Mouse (Mus musculus) lung, postnatal 10 days (tissue): ENCODE data around the gene Fkbpl.

Source experiments
- DNase-seq: peaks from one replicate; pipeline ENCODE4 v3.0.0; 2021

Fkbpl gene

GRCm38 (mm10) chr17:34648141-34648890, 3.8 kb downstream of the Fkbpl start:
- no peak for DNase-seq

DNA sequence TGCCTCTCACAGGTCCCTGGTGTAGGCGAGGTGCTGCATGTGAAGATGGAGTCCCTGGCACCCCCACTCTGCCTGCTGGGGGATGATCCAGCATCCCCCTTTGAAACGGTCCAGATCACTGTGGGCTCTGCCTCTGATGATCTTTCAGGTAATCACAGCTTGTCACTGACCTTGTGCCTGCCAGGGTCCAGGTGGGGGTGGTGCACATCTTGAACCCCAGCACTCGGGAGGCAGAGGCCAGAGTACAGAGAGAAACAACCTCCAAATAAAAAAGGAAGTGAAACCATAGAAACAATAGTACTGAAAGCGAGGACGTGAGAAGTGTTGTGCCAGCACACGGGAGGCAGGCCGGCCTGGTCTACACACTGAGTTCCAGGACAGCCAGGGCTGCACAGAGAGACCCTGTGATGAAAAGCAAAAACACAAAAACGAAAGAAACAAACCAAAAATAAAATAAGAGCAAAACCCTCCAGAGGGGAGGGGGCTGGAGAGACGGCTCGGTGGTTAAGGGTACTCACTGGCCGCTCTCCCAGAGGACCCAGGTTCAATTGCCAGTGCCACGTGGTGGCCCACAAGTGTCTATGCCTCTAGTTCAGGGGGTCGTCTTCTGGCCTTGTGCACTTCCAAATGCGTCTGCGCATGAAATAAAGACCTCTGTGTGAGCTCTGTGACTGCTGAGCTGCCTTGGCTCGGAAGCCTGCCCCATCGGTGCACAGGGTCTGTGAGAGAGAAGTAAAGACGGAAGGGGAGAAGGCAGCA, 4.7 kb downstream of the Fkbpl start:
- no peak for DNase-seq

DNA sequence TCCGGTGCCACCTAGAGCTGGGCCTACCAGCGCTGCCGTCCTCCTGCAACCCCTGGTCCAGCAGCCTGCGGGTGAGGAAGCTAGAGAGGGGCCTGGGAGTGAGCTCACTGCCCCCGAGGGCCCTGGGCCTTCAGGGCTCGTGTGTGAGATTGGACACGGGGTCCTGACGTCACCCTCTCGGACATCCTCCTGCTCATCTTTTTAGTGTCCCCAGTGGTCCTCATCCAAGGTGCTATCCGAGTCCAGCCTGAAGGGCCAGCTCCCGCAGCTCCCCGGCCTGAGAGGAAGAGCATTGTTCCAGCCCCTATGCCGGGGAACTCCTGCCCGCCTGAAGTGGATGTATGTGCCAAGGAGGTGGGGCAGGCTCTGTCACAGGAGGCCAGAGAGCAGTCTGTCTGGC, 6.2 kb downstream of the Fkbpl start:
- no peak for DNase-seq

DNA sequence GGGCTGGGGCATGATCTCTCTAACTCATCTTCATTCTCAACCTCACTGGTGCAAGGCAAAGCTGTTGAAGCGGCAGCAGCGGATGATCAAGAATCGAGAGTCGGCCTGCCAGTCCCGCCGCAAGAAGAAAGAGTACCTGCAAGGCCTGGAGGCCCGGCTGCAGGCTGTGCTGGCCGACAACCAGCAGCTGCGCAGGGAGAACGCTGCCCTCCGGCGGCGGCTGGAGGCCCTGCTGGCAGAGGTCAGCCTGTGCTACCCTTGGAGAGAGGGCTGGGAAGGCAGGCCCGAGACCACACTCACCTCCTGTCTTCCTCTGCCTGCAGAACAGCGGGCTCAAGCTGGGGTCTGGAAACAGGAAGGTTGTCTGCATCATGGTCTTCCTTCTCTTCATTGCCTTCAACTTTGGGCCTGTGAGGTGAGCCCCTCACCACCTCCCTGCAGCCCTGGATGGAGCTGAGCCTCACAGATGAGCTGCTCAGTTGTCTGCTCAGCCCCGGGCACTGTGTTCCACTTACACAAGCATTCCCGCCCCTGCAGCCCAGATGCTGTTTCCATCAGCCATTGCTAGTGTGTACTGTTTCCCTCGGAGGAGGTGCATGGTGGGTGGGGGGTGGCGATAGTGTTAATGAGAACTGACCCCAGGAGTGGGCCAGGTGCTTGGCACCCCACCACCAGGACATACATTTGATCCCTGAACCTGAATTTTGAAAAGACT, 7.1 kb downstream of the Fkbpl start:
- DNase-seq, result peak; percentile 69

DNA sequence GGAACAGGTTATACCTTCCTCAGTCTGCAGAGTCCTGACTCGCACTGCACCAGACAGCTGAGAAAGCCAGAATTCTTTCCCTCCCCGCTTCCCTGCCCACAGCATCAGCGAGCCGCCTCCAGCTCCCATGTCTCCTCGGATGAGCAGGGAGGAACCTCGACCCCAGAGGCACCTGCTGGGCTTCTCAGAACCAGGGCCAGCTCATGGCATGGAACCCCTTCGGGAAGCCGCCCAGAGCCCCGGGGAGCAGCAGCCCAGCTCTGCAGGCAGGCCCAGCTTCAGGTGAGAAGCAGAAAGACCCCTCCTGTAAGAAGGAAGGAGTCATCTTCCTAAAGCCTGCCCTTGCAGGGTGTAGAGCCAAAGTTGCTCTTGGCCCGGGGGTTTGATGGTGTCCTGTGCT, 8.0 kb downstream of the Fkbpl start:
- no peak for DNase-seq

GRCm38 (mm10) chr17:34652985-34653384, 8.4 kb downstream of the Fkbpl start:
- DNase-seq, result no peak

DNA sequence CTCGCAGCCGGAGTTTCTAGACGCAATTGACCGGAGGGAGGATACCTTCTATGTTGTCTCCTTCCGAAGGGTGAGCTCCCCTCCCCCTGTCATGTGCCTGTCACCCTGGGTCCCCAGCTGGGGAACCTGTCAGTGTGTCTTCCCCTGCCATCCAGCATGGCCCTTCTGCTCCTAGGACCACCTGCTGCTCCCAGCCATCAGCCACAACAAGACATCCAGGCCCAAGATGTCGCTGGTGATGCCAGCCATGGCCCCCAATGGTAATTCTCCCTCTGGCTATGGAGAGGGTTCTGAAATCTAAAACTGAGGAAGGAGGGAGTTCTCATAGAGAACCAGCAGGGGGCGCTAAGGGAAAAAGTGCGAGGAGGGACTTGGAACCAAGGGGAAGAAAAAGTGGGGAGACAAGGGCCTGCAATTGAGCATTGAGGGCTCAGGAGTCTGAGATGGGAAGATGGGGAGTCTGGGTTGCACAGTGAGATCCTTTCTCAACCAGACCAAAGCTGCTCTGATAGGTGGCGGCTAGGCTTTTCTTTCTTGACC, 9.3 kb downstream of the Fkbpl start:
- peak; percentile 86 for DNase-seq

DNA sequence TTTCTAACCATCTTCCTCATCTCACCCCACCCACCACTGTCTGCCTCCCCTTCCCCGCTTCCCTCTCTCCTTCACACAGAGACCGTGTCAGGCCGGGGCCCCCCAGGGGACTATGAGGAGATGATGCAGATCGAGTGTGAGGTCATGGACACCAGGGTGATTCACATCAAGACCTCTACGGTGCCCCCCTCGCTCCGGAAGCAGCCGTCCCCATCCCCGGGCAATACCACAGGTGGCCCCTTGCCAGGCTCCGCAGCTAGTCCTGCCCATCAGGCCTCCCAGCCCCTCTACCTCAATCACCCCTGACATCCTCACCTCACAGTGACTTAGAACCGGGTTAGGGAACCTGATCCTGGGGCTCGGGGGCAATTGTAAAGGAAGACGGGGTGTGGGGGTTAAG, 9.8 kb downstream of the Fkbpl start:
- DNase-seq, result peak; percentile 50

DNA sequence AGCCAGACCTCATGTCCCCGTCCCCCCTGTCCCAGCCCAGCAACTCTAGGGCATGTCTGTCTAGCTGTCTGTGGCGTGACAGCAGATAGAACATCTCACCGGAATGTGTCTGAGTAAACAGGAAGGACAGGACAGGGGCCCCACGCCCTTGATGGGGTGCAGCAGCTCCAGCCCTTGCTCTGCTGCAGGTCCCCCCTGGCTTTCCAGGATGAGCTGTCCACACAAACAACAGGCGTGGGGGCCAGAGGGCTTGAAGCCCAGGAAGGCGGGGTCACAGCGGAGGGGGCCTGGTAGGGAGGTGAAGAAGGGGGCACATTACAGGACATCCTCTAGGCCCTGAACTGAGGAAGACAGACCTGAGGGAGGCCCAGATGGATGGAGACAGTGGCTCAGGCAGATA, 10.6 kb downstream of the Fkbpl start:
- peak; percentile 87 for DNase-seq

- peak; percentile 95 for DNase-seq
Observed at GRCm38 (mm10) chr17:34655581-34655991, 11.0 kb downstream of the Fkbpl start.

DNA sequence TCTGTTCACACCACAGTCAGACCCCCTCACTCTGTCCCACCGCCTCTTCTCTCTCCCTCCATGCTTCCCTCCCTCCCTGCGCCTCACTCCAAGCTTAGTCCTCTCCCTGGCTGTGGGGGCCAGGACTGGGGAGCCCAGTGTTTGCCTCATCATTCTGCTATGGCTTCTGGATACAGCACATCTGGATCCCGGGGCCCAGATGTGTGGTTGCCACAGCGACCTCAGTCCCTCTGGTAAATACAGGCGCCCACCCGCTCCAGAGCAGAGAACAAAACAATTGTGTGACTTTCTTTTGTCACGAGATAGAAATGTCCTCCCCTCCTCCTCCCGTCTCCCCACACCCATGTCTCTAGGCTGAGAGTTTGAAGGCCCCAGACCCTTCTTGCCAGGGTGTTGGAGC, 12.1 kb downstream of the Fkbpl start:
- peak; percentile 52 for DNase-seq

DNA sequence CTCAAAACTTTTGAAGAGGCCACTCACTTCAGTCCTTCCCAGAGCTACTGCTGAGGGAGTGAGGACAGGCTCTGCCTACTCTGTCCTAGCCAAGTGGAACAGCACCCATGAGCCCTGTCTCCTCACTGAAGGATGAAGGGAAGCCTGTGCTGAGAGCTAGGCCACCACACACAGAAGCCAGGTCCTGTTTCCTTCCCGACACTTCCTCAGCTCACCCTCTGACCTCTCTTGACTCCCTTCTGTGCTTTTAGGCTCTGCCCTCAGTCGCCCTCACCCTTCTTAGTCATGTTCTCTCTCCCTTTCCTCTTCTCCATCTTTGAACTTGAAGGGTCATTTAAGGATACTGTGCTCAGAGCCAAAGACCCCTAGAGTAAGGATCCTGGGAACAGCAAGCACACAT, 12.7 kb downstream of the Fkbpl start:
- DNase-seq, result no peak

GRCm38 (mm10) chr17:34658145-34658544, 13.6 kb downstream of the Fkbpl start:
- DNase-seq, result no peak

DNA sequence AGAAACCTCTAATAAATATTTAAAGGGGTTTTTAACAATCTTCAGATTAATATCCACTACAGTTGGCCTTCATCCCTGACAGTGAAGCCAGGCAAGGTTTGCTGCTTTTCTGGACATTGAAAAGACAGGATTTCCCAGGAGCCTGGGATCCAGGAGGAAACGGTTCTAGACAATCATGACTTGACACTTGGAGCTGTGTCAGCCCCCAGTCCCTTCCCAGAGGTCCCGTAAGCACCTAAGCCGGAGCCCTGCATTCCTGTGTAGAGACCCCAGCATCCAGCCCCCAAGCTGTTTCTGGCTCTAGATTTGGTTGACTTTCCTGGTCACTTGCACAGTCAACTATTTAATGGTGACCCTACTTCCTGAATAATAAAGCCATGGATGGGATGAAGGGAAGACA, 14.0 kb downstream of the Fkbpl start:
- no peak for DNase-seq

DNA sequence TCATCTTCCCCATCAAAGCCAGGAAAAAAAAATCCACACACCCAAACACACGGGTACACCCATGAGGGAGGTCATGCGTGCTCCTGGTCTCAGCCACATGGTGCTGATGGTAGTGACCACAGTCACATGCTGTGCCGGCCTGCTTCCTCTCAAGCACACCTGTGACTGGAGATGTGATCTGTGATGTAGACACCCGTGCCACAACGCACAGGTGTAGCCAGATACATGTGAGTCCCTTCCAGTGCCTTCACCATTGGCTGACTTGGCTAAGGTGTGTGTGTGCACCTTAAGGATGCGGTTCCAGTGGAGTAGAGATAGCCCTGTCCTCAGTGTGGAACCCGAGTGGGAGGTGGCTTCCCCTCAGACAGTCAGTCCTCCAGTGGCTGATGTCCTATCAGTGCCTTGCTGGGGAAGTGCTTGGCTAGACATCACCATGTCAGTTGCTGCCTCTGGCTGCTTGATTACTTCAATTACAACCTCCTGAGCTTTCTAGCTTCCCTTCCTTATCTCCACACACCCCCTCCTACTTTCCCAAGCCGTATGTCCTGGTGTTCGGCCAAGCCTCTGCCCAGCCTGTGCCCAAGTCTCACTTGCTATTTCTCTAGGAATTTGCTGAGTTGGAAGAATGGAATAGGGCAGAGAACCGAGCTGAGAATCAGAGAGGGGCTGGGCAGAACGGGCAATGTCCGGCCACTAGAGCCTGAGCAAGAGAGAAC, 14.8 kb downstream of the Fkbpl start:
- DNase-seq, result no peak

- no peak for DNase-seq
Observed at GRCm38 (mm10) chr17:34659897-34660214, 15.3 kb downstream of the Fkbpl start.

DNA sequence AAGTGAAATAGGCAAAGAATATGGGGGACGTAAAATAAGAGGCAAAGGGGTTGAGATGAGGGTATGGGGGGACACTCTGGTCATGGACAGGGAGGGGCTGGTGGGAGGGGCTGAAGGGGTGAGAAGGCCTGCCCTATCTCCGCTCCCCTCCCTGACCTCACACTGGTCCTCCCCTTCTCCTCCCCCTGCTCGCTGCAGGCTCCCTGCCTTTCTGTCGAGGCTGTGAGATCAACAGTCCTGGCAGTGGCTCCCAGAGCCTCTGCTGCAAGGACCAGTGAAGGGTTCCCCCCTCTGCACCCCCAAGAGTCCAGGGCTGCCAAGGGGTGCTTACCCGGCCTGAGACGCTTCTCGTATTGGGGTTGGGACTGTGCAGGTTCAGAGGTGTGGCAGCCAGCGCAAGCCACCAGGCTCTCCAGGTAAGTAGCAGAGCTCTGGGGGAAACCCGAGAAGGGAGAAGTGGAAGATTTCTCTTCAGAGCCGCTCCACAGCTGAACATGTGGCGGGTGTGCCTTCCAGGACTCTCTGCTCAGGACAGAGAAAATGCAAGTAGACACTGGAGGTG, 15.8 kb downstream of the Fkbpl start:
- peak; percentile 58 for DNase-seq

DNA sequence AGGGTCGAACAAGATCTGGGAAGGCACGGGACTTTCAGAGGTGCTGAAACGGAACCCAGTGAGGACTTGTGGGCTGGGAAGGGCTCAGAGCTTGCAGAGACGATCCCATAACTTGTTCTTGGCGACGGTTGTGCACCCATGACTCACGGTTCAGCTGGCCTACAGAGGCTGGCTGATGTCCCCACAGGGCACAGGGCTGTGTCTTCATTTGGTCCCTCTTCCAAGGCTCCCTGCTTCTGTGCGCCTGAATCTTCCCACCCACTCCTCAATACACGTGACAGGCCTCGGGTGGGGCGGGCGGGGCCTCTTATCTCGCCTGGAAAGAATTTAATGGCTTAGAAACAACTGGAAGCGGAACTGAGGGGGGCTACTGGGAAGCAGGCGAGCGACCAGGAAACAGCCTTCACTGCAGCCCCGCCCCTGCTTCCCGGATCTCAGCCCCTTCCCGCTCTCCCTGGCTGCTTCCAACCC, 16.6 kb downstream of the Fkbpl start:
- peak; percentile 85 for DNase-seq

DNA sequence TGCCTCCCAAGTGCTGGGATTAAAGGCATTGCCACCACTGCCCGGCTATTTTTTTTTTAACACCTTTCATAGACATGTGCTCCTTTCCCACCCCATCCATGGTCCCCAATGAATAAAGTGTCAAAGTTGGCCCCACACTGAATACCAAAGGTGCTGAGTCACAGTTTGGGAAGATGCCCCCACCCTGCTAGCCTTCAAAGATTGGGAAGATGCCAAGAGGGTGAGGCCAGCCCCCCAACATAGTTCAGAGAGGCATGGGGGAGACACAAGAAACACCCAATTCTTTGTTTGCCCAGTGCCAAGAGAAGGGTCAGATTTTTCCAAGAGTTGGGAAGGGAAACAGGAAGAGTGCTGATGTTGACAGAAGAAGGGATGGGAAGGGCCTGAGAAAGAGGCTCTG, 17.9 kb downstream of the Fkbpl start:
- no peak for DNase-seq

GRCm38 (mm10) chr17:34662978-34663377, 18.4 kb downstream of the Fkbpl start:
- no peak for DNase-seq

GRCm38 (mm10) chr17:34663558-34663957, 19.0 kb downstream of the Fkbpl start:
- no peak for DNase-seq

GRCm38 (mm10) chr17:34664472-34664871, 19.9 kb downstream of the Fkbpl start:
- no peak for DNase-seq

- no peak for DNase-seq
Observed at GRCm38 (mm10) chr17:34670235-34670634, 25.7 kb downstream of the Fkbpl start, which contains the start of gene Tnxb. Tnxb (plus strand) TSS chr17:34670535.
